Mouse (Mus musculus) heart, postnatal 0 days (tissue): Measurements from ENCODE around the gene Klf16.

Experiments
- CTCF ChIP-seq: IDR thresholded peaks from 2 replicates; pipeline ENCODE4 v1.5.1; 2016; ENCODE audit warnings: antibody characterized with exemption, control low read depth, low read depth
- EP300 ChIP-seq: IDR thresholded peaks from 2 replicates; pipeline ENCODE4 v1.6.1; 2016; ENCODE audit warnings: antibody characterized with exemption, low read depth

GRCm38 (mm10) chr10:80586407-80587304, 9.5 kb upstream of the Klf16 start:
- TF ChIP-seq CTCF (no peak), EP300 (no peak)
